Mouse (Mus musculus): ENCODE data around the gene Prr15l.

DNA sequence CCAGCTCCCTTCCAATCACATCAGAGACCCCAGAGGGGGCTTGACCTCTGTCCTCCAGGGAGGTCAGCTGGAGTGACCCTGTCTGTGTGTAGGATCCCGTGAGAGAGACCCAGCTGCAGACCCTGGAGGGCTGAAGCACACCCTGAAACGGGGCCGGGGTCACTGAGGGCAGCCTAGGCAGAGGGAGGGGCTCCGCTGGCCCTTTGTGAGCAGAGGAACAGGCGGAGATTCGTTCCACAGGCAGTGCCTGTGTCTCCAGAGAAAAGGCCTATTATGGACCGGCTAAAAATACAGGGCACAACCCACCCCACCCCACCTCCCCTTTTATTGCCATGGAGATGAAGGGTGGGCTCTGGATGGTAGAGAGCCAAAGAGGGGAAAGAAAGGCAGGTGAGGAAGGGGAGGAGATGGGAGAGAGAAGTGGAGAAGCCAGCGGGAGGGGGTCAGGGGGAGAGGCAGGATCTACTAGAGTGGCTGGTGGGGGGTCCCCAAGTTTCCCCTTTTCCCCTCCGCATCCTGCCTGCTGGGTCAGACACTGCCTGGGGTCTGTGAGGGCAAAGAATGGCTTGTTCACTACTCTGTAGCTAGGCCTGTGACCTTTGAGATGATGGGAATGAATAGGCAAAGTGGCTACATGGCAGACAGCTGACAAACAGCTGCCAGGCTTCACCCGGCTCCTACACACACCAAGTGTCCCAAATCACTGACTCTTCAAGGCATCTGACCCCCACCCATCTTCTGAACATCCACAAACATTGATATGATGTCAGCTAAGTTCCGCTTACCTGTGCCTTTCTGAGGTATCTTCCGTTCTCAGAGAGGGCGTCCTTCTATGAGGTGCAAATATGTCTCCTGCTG, 28.2 kb upstream of the Prr15l start:
- TF ChIP-seq CTCF (IDR thresholded peaks at IDR 0.05; ENCODE audit: extremely low read depth, insufficient read depth, low read length) (no peak), POLR2A (IDR thresholded peaks at IDR 0.05; ENCODE audit: extremely low read depth, insufficient read depth, low read length) (no peak)

Data from cortical plate, adult 2 months (tissue).